In the genomic region with DNA sequence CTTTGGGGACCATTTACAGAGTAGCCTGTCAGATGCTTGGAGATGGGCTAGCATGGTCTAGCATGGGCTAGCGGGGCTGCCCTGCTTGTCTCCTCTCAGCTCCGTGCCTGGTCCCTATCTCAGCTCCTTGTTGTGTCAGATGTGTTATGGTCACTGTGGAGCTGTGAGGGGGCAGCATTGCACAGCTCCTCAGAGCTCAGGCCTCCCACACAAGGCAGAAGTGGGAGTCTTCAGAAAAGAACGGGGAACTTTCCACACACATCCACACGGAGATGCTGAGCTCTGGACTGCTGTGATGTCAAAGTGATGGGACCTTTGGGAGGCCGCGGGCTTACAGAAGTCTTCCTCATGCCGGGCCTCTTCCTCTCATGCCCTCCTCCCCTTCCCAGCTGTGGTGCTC, we compare ENCODE assay signal across 13 mouse cellular contexts.
DNase-seq lines count a peak whose midpoint lies in the region; ATAC-seq and TF ChIP-seq lines count a peak whose summit lies in the region.
"Had no signal": no experiment of that assay in that cellular context is flagged by ENCODE, and none has a peak within 500 bp of the region (broad histone marks: within the 10 kb centered on the region; RNA-seq: fewer than 3 reads in every experiment).

No protein-coding gene starts in this region.

- no peaks in the 10 kb centered on the region for H3K79me2 ChIP-seq in heart, adult 2 months (replicated peaks; ENCODE audit: control insufficient read depth, insufficient read depth, low read length)

- no peak for TF ChIP-seq POLR2A in heart, adult 2 months (IDR thresholded peaks at IDR 0.05; ENCODE audit: insufficient read depth, low read depth, low read length)
- no peak for TF ChIP-seq POLR2A in lung, adult 2 months (IDR thresholded peaks at IDR 0.05; ENCODE audit: borderline replicate concordance, extremely low read depth, low read depth, low read length)

- peak; percentile 68 for TF ChIP-seq CTCF in heart, adult 2 months (IDR thresholded peaks at IDR 0.05)
- TF ChIP-seq CTCF in lung, adult 2 months (IDR thresholded peaks at IDR 0.05; ENCODE audit: insufficient read depth, low read length) = 0 out of 2 replicates have a peak, but pooled peaks have one; percentile 7
- peak; percentile 23; the same call in 1 of the 2 replicates for TF ChIP-seq CTCF in lung, postnatal 0 days (IDR thresholded peaks at IDR 0.05)

- 55% methylated on average over 7 of the region's 7 CpGs for WGBS in heart, adult 2 months
- 72% methylated on average over 7 of the region's 7 CpGs for WGBS in heart, embryonic 11.5 days (ENCODE audit: insufficient replicate concordance)
- 54% methylated on average over 7 of the region's 7 CpGs for WGBS in lung, adult 2 months
- 61% methylated on average over 7 of the region's 7 CpGs for WGBS in heart, embryonic 13.5 days
- 79% methylated on average over 7 of the region's 7 CpGs for WGBS in lung, postnatal 0 days

- TF ChIP-seq EP300 in heart, adult 2 months (IDR thresholded peaks at IDR 0.05; ENCODE audit: insufficient read depth, low read depth, low read length) = peak; percentile 68
- no peak for TF ChIP-seq EP300 in lung, postnatal 0 days (IDR thresholded peaks at IDR 0.05)

- intact Hi-C loops in heart, adult 2 months (cut with DNase I) = loop anchor here (2.0 to 10.0 kb wide), 2 partner anchors 48 to 668 kb away; partner anchors contain the start of gene Tlr6

- H3K9ac ChIP-seq in heart, adult 2 months (ENCODE audit: low read depth, low read length) = 0 out of 2 replicates have a peak overlapping the region, but pooled peaks have one; percentile 19
- no peak overlapping the region for H3K9ac ChIP-seq in heart, embryonic 11.5 days (ENCODE audit: low read depth, low read length)
- no peak overlapping the region for H3K9ac ChIP-seq in heart, embryonic 13.5 days
- H3K9ac ChIP-seq in lung, postnatal 0 days (replicated peaks; ENCODE audit: low read depth) = no peak overlapping the region
- H3K9ac ChIP-seq: embryonic facial prominence, embryonic 15.5 days had no signal

- ATAC-seq in heart, embryonic 11.5 days (replicated peaks; ENCODE audit: insufficient number of reproducible peaks, low FRiP score, low TSS enrichment) = no peak
- no peak for ATAC-seq in heart, embryonic 13.5 days (ENCODE audit: extremely low read depth, insufficient number of reproducible peaks, low FRiP score, low TSS enrichment)
- no peak for ATAC-seq in lung, postnatal 0 days
- ATAC-seq in megakaryocyte progenitor cell, adult 5-6 weeks (replicated peaks; ENCODE audit: poor library complexity) = no peak

- peak in 1 of 2 experiments; percentile 69 for DNase-seq in heart, adult 2 months
- no peak for DNase-seq in lung, adult 2 months
- DNase-seq in lung, postnatal 4 days = no peak
- no peak for DNase-seq in lung, postnatal 0 days (ENCODE audit: low spot score)
- no peak for DNase-seq in adrenal gland, postnatal 10 days
- DNase-seq: adrenal gland, postnatal 25 days; cerebellum, postnatal 10 days; right cerebral cortex, postnatal 14 days had no signal

- H3K4me1 ChIP-seq in heart, adult 2 months (ENCODE audit: control insufficient read depth, insufficient read depth, low read length) = peaks cover 39% of the 10 kb centered on the region
- peaks cover 14% of the 10 kb centered on the region for H3K4me1 ChIP-seq in heart, embryonic 11.5 days (ENCODE audit: control insufficient read depth, insufficient read depth, low read length)
- H3K4me1 ChIP-seq in lung, adult 2 months (ENCODE audit: control insufficient read depth, insufficient read depth, low read length) = peaks cover 11% of the 10 kb centered on the region
- peaks cover 39% of the 10 kb centered on the region for H3K4me1 ChIP-seq in heart, embryonic 13.5 days
- H3K4me1 ChIP-seq in lung, postnatal 0 days (ENCODE audit: insufficient read depth, low read depth, low read length) = 0 out of 2 replicates have a peak, but pooled peaks cover 2% of the 10 kb centered on the region

- no peak overlapping the region for H3K4me2 ChIP-seq in heart, embryonic 11.5 days
- no peak overlapping the region for H3K4me2 ChIP-seq in heart, embryonic 13.5 days
- no peak overlapping the region for H3K4me2 ChIP-seq in lung, postnatal 0 days (replicated peaks; ENCODE audit: low read depth, low read length)
- H3K4me2 ChIP-seq: embryonic facial prominence, embryonic 15.5 days had no signal

- peak overlapping the region; percentile 63 for H3K27ac ChIP-seq in heart, adult 2 months
- no peak overlapping the region for H3K27ac ChIP-seq in heart, embryonic 11.5 days (ENCODE audit: low read depth, low read length)
- H3K27ac ChIP-seq in heart, embryonic 13.5 days (replicated peaks) = peak overlapping the region; percentile 29
- H3K27ac ChIP-seq in lung, postnatal 0 days (ENCODE audit: low read length) = no peak overlapping the region
- H3K27ac ChIP-seq: embryonic facial prominence, embryonic 15.5 days had no signal

- no peaks in the 10 kb centered on the region for H3K9me3 ChIP-seq in heart, embryonic 11.5 days (replicated peaks; ENCODE audit: control insufficient read depth, low read length)
- H3K9me3 ChIP-seq in heart, embryonic 13.5 days = no peaks in the 10 kb centered on the region
- no peaks in the 10 kb centered on the region for H3K9me3 ChIP-seq in lung, postnatal 0 days (ENCODE audit: low read length)
- H3K9me3 ChIP-seq: embryonic facial prominence, embryonic 15.5 days; megakaryocyte, embryonic 14.5 days had no signal

- no peaks in the 10 kb centered on the region for H3K27me3 ChIP-seq in heart, adult 2 months (ENCODE audit: control insufficient read depth, insufficient read depth, low read length)
- no peaks in the 10 kb centered on the region for H3K27me3 ChIP-seq in heart, embryonic 11.5 days (ENCODE audit: control insufficient read depth, insufficient read depth, low read length)
- H3K27me3 ChIP-seq in heart, embryonic 13.5 days (replicated peaks) = no peaks in the 10 kb centered on the region
- H3K27me3 ChIP-seq in lung, postnatal 0 days (replicated peaks; ENCODE audit: insufficient read depth, low read length) = no peaks in the 10 kb centered on the region
- H3K27me3 ChIP-seq: embryonic facial prominence, embryonic 15.5 days; megakaryocyte, embryonic 14.5 days had no signal

- peaks cover 7% of the 10 kb centered on the region; the same call in 1 of the 2 replicates for H3K36me3 ChIP-seq in heart, adult 2 months (ENCODE audit: control insufficient read depth, insufficient read depth, low read length)
- 0 out of 2 replicates have a peak, but pooled peaks cover 2% of the 10 kb centered on the region for H3K36me3 ChIP-seq in heart, embryonic 11.5 days (ENCODE audit: control insufficient read depth, insufficient read depth, low read length)
- peaks cover 37% of the 10 kb centered on the region for H3K36me3 ChIP-seq in heart, embryonic 13.5 days
- H3K36me3 ChIP-seq in lung, postnatal 0 days (ENCODE audit: insufficient read depth, low read length) = no peaks in the 10 kb centered on the region

- no peak overlapping the region for H3K4me3 ChIP-seq in heart, adult 2 months
- no peak overlapping the region for H3K4me3 ChIP-seq in heart, embryonic 11.5 days (ENCODE audit: low read depth, low read length)
- no peak overlapping the region for H3K4me3 ChIP-seq in lung, adult 2 months (replicated peaks; ENCODE audit: extremely low read depth, low read depth, low read length)
- no peak overlapping the region for H3K4me3 ChIP-seq in heart, embryonic 13.5 days
- H3K4me3 ChIP-seq in lung, postnatal 0 days (ENCODE audit: low read depth, low read length) = no peak overlapping the region
- H3K4me3 ChIP-seq: embryonic facial prominence, embryonic 15.5 days; megakaryocyte, embryonic 14.5 days had no signal

Comparison
In these comparisons a context has a peak if more than half of its experiments do, and no peak if none do; other contexts are left out.
1. H3K27ac ChIP-seq: peak in heart, adult 2 months (single experiment) and heart, embryonic 13.5 days (single experiment); none in heart, embryonic 11.5 days (single experiment) and lung, postnatal 0 days (single experiment).
2. CTCF ChIP-seq: peak in every context shown above with its lines; median percentile 68 in heart, adult 2 months; 23 in lung, postnatal 0 days; 7 in lung, adult 2 months.